In genomic region chr9:108227911-108228649, GRCm38 (mm10) we compare ENCODE assay signal across 18 mouse cellular contexts. TPM values are rescaled to one million over a fixed set of nuclear protein-coding genes. Genes with fewer than 3 reads are reported as not detected.
A peak's percentile ranks its signal among the peaks of the same experiment; 100 is the strongest.
DNase-seq lines count a peak whose midpoint lies in the region; ATAC-seq lines count a peak whose summit lies in the region.
"Had no signal": no experiment of that assay in that cellular context is flagged by ENCODE, and none has a peak within 500 bp of the region (broad histone marks: within the 10 kb centered on the region; RNA-seq: fewer than 3 reads in every experiment).

No protein-coding gene starts in this region.

- H3K36me3 ChIP-seq in heart, embryonic 12.5 days = 0 out of 2 replicates have a peak, but pooled peaks cover 10% of the 10 kb centered on the region
- H3K36me3 ChIP-seq in kidney, embryonic 15.5 days = peaks cover 6% of the 10 kb centered on the region; the same call in 1 of the 2 replicates
- H3K36me3 ChIP-seq in midbrain, embryonic 11.5 days (ENCODE audit: control insufficient read depth, insufficient read depth, low read length) = no peaks in the 10 kb centered on the region
- H3K36me3 ChIP-seq: limb, embryonic 10.5 days had no signal

- H3K4me3 ChIP-seq in heart, embryonic 12.5 days = no peak overlapping the region
- H3K4me3 ChIP-seq in kidney, embryonic 15.5 days (replicated peaks) = no peak overlapping the region
- no peak overlapping the region for H3K4me3 ChIP-seq in midbrain, embryonic 11.5 days (ENCODE audit: low read depth, low read length)
- H3K4me3 ChIP-seq: embryonic facial prominence, embryonic 10.5 days; limb, embryonic 10.5 days; midbrain, embryonic 10.5 days; neural tube, embryonic 15.5 days had no signal

- H3K9ac ChIP-seq in heart, embryonic 12.5 days = no peak overlapping the region
- H3K9ac ChIP-seq in kidney, embryonic 15.5 days = no peak overlapping the region
- no peak overlapping the region for H3K9ac ChIP-seq in midbrain, embryonic 11.5 days (ENCODE audit: low read length)
- H3K9ac ChIP-seq: liver, embryonic 14.5 days; neural tube, embryonic 15.5 days had no signal

- no peaks in the 10 kb centered on the region for H3K27me3 ChIP-seq in heart, embryonic 12.5 days (replicated peaks)
- H3K27me3 ChIP-seq in kidney, embryonic 15.5 days = no peaks in the 10 kb centered on the region
- no peaks in the 10 kb centered on the region for H3K27me3 ChIP-seq in midbrain, embryonic 11.5 days (ENCODE audit: control insufficient read depth, insufficient read depth, low read length)
- H3K27me3 ChIP-seq: neural tube, embryonic 15.5 days had no signal

- peak overlapping the region; percentile 68; the same call in 1 of the 2 replicates for H3K27ac ChIP-seq in heart, embryonic 12.5 days (ENCODE audit: poor library complexity, severe bottlenecking)
- H3K27ac ChIP-seq in kidney, embryonic 15.5 days = peak overlapping the region; percentile 85
- H3K27ac ChIP-seq in midbrain, embryonic 11.5 days (ENCODE audit: low read depth, low read length) = no peak overlapping the region
- H3K27ac ChIP-seq: embryonic facial prominence, embryonic 10.5 days; limb, embryonic 10.5 days; liver, embryonic 14.5 days; midbrain, embryonic 10.5 days; neural tube, embryonic 15.5 days had no signal

- intact Hi-C loops in heart, postnatal 25 days (cut with DNase I) = no loop called here

- H3K4me2 ChIP-seq in heart, embryonic 12.5 days = no peak overlapping the region
- H3K4me2 ChIP-seq in kidney, embryonic 15.5 days = no peak overlapping the region
- no peak overlapping the region for H3K4me2 ChIP-seq in midbrain, embryonic 11.5 days
- H3K4me2 ChIP-seq: neural tube, embryonic 15.5 days had no signal

- no peak for DNase-seq in heart, postnatal 25 days (ENCODE audit: low spot score)
- DNase-seq in kidney, postnatal 14 days = no peak
- peak; percentile 42 for DNase-seq in adrenal gland, postnatal 10 days
- peak; percentile 18 for DNase-seq in embryo, embryonic 11 days
- no peak for DNase-seq in midbrain, embryonic 11.5 days (ENCODE audit: low spot score, missing footprints)
- DNase-seq: cerebellum, adult 9-11 months; gastrocnemius, postnatal 14 days; lung, postnatal 36 days; thymus, adult 2 months had no signal

- ATAC-seq in heart, embryonic 12.5 days (ENCODE audit: insufficient number of reproducible peaks, low FRiP score) = no peak
- peak; percentile 57 for ATAC-seq in kidney, embryonic 15.5 days (replicated peaks; ENCODE audit: low FRiP score)
- no peak for ATAC-seq in midbrain, embryonic 11.5 days (ENCODE audit: low FRiP score)
- ATAC-seq: forebrain, embryonic 16.5 days had no signal

- 50% methylated on average over 2 of the region's 2 CpGs for WGBS in heart, embryonic 12.5 days
- 26% methylated on average over 2 of the region's 2 CpGs for WGBS in kidney, embryonic 15.5 days
- 39% methylated on average over 2 of the region's 2 CpGs for WGBS in midbrain, embryonic 11.5 days

- H3K9me3 ChIP-seq in heart, embryonic 12.5 days (replicated peaks) = no peaks in the 10 kb centered on the region
- H3K9me3 ChIP-seq in kidney, embryonic 15.5 days (replicated peaks) = no peaks in the 10 kb centered on the region
- no peaks in the 10 kb centered on the region for H3K9me3 ChIP-seq in midbrain, embryonic 11.5 days (ENCODE audit: control insufficient read depth, low read length)
- H3K9me3 ChIP-seq: embryonic facial prominence, embryonic 10.5 days; G1E; limb, embryonic 10.5 days; midbrain, embryonic 10.5 days; neural tube, embryonic 15.5 days had no signal

- peaks cover 19% of the 10 kb centered on the region for H3K4me1 ChIP-seq in heart, embryonic 12.5 days (replicated peaks)
- H3K4me1 ChIP-seq in kidney, embryonic 15.5 days = peaks cover 49% of the 10 kb centered on the region
- H3K4me1 ChIP-seq in midbrain, embryonic 11.5 days (ENCODE audit: control insufficient read depth, insufficient read depth, low read length) = peaks cover 7% of the 10 kb centered on the region
- H3K4me1 ChIP-seq: limb, embryonic 10.5 days had no signal

RNA-seq across cellular contexts. Expression of gene Dag1, which starts 35.7 kb away (rescaled TPM):
- polyA plus RNA-seq in heart, embryonic 12.5 days (2016; fragmentation: Nextera tagmentation; extraction: Ambion mirVana) = 188 and 200 TPM in 2 replicates
- 100 to 1,000 TPM; 328 to 348 TPM for total RNA-seq in heart, postnatal 25 days (2021)
- polyA plus RNA-seq in kidney, embryonic 15.5 days (2015; fragmentation: Nextera tagmentation; extraction: Ambion mirVana) = 141 and 147 TPM in 2 replicates
- total RNA-seq in adrenal gland, postnatal 10 days (2021) = 100 to 1,000 TPM; 168 to 192 TPM
- 48.8 and 55.2 TPM in 2 replicates for polyA plus RNA-seq in midbrain, embryonic 11.5 days (2014; fragmentation: Nextera tagmentation; extraction: Ambion mirVana)

RNA-seq across cellular contexts. Expression of gene Bsn, which starts 37.9 kb away (rescaled TPM):
- polyA plus RNA-seq in heart, embryonic 12.5 days (2016; fragmentation: Nextera tagmentation; extraction: Ambion mirVana) = 0.39 and 0.50 TPM in 2 replicates
- total RNA-seq in heart, postnatal 25 days (2021) = under 1 TPM; 0.03 TPM
- polyA plus RNA-seq in kidney, embryonic 15.5 days (2015; fragmentation: Nextera tagmentation; extraction: Ambion mirVana) = 0.75 and 0.77 TPM in 2 replicates
- total RNA-seq in adrenal gland, postnatal 10 days (2021) = 1 to 10 TPM; 1.7 to 2.7 TPM
- polyA plus RNA-seq in midbrain, embryonic 11.5 days (2014; fragmentation: Nextera tagmentation; extraction: Ambion mirVana) = 2.4 TPM in 2 replicates

Comparison
In these comparisons a context has a peak if more than half of its experiments do, and no peak if none do; other contexts are left out.
1. DNase-seq: peak in adrenal gland, postnatal 10 days (single experiment) and embryo, embryonic 11 days (single experiment); none in heart, postnatal 25 days (single experiment), kidney, postnatal 14 days (single experiment) and midbrain, embryonic 11.5 days (single experiment).